Mouse (Mus musculus) myocyte (in vitro differentiated cells): ENCODE results near the gene Ubxn6.

ENCODE experiments used
- CEBPB ChIP-seq: IDR thresholded peaks from 2 replicates; pipeline ENCODE4 v1.6.1; 2011; ENCODE audit warnings: mild to moderate bottlenecking, moderate library complexity; ENCODE audit not compliant: poor library complexity, insufficient read depth, severe bottlenecking
- E2F4 ChIP-seq: IDR thresholded peaks from one replicate; pipeline ENCODE4 v1.6.1; 2011; ENCODE audit warnings: mild to moderate bottlenecking, control low read depth, moderate library complexity; ENCODE audit not compliant: insufficient read depth
- MAX ChIP-seq: IDR thresholded peaks from one replicate; pipeline ENCODE4 v1.6.1; 2011; ENCODE audit warnings: low read depth, mild to moderate bottlenecking, control low read depth
- MYOD1 ChIP-seq, 3 experiments: IDR thresholded peaks; one replicate each; pipeline ENCODE4 v1.6.1; 2011; ENCODE audit warnings: control low read depth in 2 of 3, low read depth in 2 of 3, mild to moderate bottlenecking in 2 of 3, moderate library complexity in 1 of 3; ENCODE audit not compliant: insufficient read length in 2 of 3, control insufficient read depth in 1 of 3
- MYOG ChIP-seq, 3 experiments: IDR thresholded peaks; one replicate each; pipeline ENCODE4 v1.6.1; 2011; ENCODE audit warnings: control low read depth in 2 of 3, low read depth in 2 of 3, mild to moderate bottlenecking in 2 of 3; ENCODE audit not compliant: insufficient read length in 2 of 3, control insufficient read depth in 1 of 3, insufficient read depth in 1 of 3
- POLR2A ChIP-seq: IDR thresholded peaks from one replicate; pipeline ENCODE4 v1.6.1; 2011; ENCODE audit warnings: low read depth, mild to moderate bottlenecking, control low read depth, moderate library complexity; ENCODE audit not compliant: insufficient read length
- REST ChIP-seq: IDR thresholded peaks from one replicate; pipeline ENCODE4 v1.6.1; 2011; ENCODE audit warnings: mild to moderate bottlenecking, control low read depth, moderate library complexity; ENCODE audit not compliant: insufficient read depth, insufficient read length
- SRF ChIP-seq: IDR thresholded peaks from one replicate; pipeline ENCODE4 v1.6.1; 2011; ENCODE audit warnings: low read depth; ENCODE audit not compliant: control insufficient read depth, insufficient read length
- TCF12 ChIP-seq: IDR thresholded peaks from one replicate; pipeline ENCODE4 v1.6.1; 2011; ENCODE audit warnings: mild to moderate bottlenecking, control low read depth; ENCODE audit not compliant: poor library complexity, insufficient read depth, severe bottlenecking
- TCF3 ChIP-seq: IDR thresholded peaks from one replicate; pipeline ENCODE4 v1.6.1; 2011; ENCODE audit warnings: low read depth, control low read depth; ENCODE audit not compliant: insufficient read length
- USF1 ChIP-seq: IDR thresholded peaks from one replicate; pipeline ENCODE4 v1.6.1; 2011; ENCODE audit warnings: low read depth, mild to moderate bottlenecking, control low read depth, moderate library complexity

- TF ChIP-seq MYOD1 (IDR thresholded peaks at IDR 0.05; ENCODE audit: control insufficient read depth in 1 of 3, insufficient read length in 2 of 3, low read depth in 2 of 3) (no peak), TCF12 (no peak), USF1 (no peak), POLR2A (peak; percentile 96), SRF (peak; percentile 95), MAX (no peak), MYOG (IDR thresholded peaks at IDR 0.05; ENCODE audit: control insufficient read depth in 1 of 3, insufficient read depth in 1 of 3, insufficient read length in 2 of 3, low read depth in 2 of 3) (no peak), E2F4 (peak; percentile 89), CEBPB (no peak), REST (no peak), TCF3 (no peak)
Observed at GRCm38 (mm10) chr17:56078880-56079795, 4.3 kb upstream of the Ubxn6 start, which contains the start of gene Hdgfl2.
